Comparison of ENCODE assay signal across 9 mouse cellular contexts in the genomic region with DNA sequence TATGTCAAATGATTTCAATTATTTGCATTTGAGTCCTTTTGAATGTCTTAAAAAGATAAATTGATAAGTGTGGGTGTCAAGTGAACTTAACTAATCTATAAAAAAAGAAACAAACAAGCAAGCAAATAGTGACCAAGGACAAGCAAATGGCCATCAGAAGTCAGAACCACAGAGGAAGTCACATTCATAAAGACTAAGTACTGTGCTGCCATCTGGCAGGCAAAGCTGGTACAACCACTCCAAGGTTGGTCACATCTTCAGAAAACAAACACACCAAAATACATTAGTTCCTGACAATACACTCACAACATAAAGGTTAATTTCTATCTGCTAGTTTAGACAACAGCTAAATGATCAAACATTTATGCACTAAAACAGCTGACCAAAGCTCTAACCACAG. TPM values are rescaled to one million over a fixed set of nuclear protein-coding genes. Genes with fewer than 3 reads are reported as not detected.
DNase-seq lines count a peak whose midpoint lies in the region; ATAC-seq and TF ChIP-seq lines count a peak whose summit lies in the region.
"Had no signal": no experiment of that assay in that cellular context is flagged by ENCODE, and none has a peak within 500 bp of the region (broad histone marks: within the 10 kb centered on the region; RNA-seq: fewer than 3 reads in every experiment).

No protein-coding gene starts in this region.

- H3K9ac ChIP-seq in hindbrain, embryonic 11.5 days (ENCODE audit: low read depth, low read length) = no peak overlapping the region
- no peak overlapping the region for H3K9ac ChIP-seq in hindbrain, embryonic 13.5 days
- H3K9ac ChIP-seq in stomach, postnatal 0 days (ENCODE audit: low read length) = no peak overlapping the region
- H3K9ac ChIP-seq: heart, embryonic 13.5 days had no signal

- no peak for TF ChIP-seq EP300 in stomach, postnatal 0 days (optimal IDR thresholded peaks at IDR 0.05)

- H3K27ac ChIP-seq in hindbrain, embryonic 11.5 days (ENCODE audit: low read depth, low read length) = no peak overlapping the region
- H3K27ac ChIP-seq in hindbrain, embryonic 13.5 days = no peak overlapping the region
- H3K27ac ChIP-seq in left cerebral cortex, adult 2 months = no peak overlapping the region
- H3K27ac ChIP-seq in stomach, postnatal 0 days (replicated peaks) = no peak overlapping the region
- H3K27ac ChIP-seq: heart, embryonic 13.5 days had no signal

- H3K4me3 ChIP-seq in hindbrain, embryonic 11.5 days (ENCODE audit: low read depth, low read length) = no peak overlapping the region
- no peak overlapping the region for H3K4me3 ChIP-seq in hindbrain, embryonic 13.5 days
- H3K4me3 ChIP-seq in left cerebral cortex, adult 2 months = no peak overlapping the region
- no peak overlapping the region for H3K4me3 ChIP-seq in stomach, postnatal 0 days (ENCODE audit: low read depth, low read length)
- H3K4me3 ChIP-seq: heart, embryonic 13.5 days had no signal

- peak; percentile 71 for TF ChIP-seq CTCF in left cerebral cortex, adult 2 months (IDR thresholded peaks at IDR 0.05)
- TF ChIP-seq CTCF in stomach, postnatal 0 days (IDR thresholded peaks at IDR 0.05; ENCODE audit: low read depth) = peak; percentile 77

- no peak overlapping the region for H3K4me2 ChIP-seq in hindbrain, embryonic 11.5 days (replicated peaks; ENCODE audit: low read depth, low read length)
- H3K4me2 ChIP-seq in hindbrain, embryonic 13.5 days = no peak overlapping the region
- H3K4me2 ChIP-seq in stomach, postnatal 0 days (replicated peaks; ENCODE audit: low read depth) = no peak overlapping the region
- H3K4me2 ChIP-seq: heart, embryonic 13.5 days had no signal

- peak; percentile 16 for DNase-seq in hindbrain, embryonic 11.5 days (ENCODE audit: low spot score)
- DNase-seq in CD4-positive helper T cell, adult 2 months (ENCODE audit: low read depth, low spot score) = peak; percentile 11
- DNase-seq in brain, adult 2 months (ENCODE audit: low read depth, low spot score) = peak; percentile 81
- DNase-seq in frontal cortex, postnatal 36 days (ENCODE audit: low spot score in 2 of 2) = peak; percentile 6 to 58
- DNase-seq in left cerebral cortex, adult 2 months (ENCODE audit: extremely low spot score in 1 of 2, low spot score in 2 of 2) = peak; percentile 16 to 25
- DNase-seq in stomach, postnatal 0 days (ENCODE audit: low spot score) = peak; percentile 16
- DNase-seq in urinary bladder, postnatal 14 days (ENCODE audit: low spot score) = no peak

- no peaks in the 10 kb centered on the region for H3K27me3 ChIP-seq in hindbrain, embryonic 11.5 days (ENCODE audit: control insufficient read depth, insufficient read depth, low read length)
- H3K27me3 ChIP-seq in hindbrain, embryonic 13.5 days = no peaks in the 10 kb centered on the region
- no peaks in the 10 kb centered on the region for H3K27me3 ChIP-seq in stomach, postnatal 0 days (ENCODE audit: control insufficient read depth, insufficient read depth, low read length)
- H3K27me3 ChIP-seq: heart, embryonic 13.5 days had no signal

- intact Hi-C loops in left cerebral cortex, adult 2 months (cut with DNase I) = loop anchor here (1.0 to 10.0 kb wide), 2 partner anchors 219 to 318 kb away; no protein-coding TSS in a partner anchor

- no peaks in the 10 kb centered on the region for H3K36me3 ChIP-seq in hindbrain, embryonic 11.5 days (ENCODE audit: control insufficient read depth, insufficient read depth, low read length)
- no peaks in the 10 kb centered on the region for H3K36me3 ChIP-seq in hindbrain, embryonic 13.5 days
- H3K36me3 ChIP-seq in stomach, postnatal 0 days (ENCODE audit: control insufficient read depth, insufficient read depth, low read length) = no peaks in the 10 kb centered on the region

- no peaks in the 10 kb centered on the region for H3K4me1 ChIP-seq in hindbrain, embryonic 11.5 days (replicated peaks; ENCODE audit: control insufficient read depth, insufficient read depth, low read length)
- H3K4me1 ChIP-seq in hindbrain, embryonic 13.5 days (replicated peaks) = no peaks in the 10 kb centered on the region
- no peaks in the 10 kb centered on the region for H3K4me1 ChIP-seq in stomach, postnatal 0 days (replicated peaks; ENCODE audit: control insufficient read depth, insufficient read depth)
- H3K4me1 ChIP-seq: heart, embryonic 13.5 days had no signal

- no peaks in the 10 kb centered on the region for H3K9me3 ChIP-seq in hindbrain, embryonic 11.5 days (ENCODE audit: control insufficient read depth, low read length)
- no peaks in the 10 kb centered on the region for H3K9me3 ChIP-seq in hindbrain, embryonic 13.5 days
- H3K9me3 ChIP-seq in stomach, postnatal 0 days (ENCODE audit: control insufficient read depth, low read length) = no peaks in the 10 kb centered on the region
- H3K9me3 ChIP-seq: heart, embryonic 13.5 days had no signal

- ATAC-seq in hindbrain, embryonic 11.5 days (ENCODE audit: low FRiP score) = no peak
- no peak for ATAC-seq in hindbrain, embryonic 13.5 days (ENCODE audit: low FRiP score)
- ATAC-seq in stomach, postnatal 0 days (ENCODE audit: low FRiP score, low TSS enrichment) = no peak

RNA-seq across cellular contexts. Expression of a gene that starts 24.2 kb away (rescaled TPM):
- polyA plus RNA-seq in hindbrain, embryonic 11.5 days (2014; fragmentation: Nextera tagmentation; extraction: Ambion mirVana) = 21.0 and 23.8 TPM in 2 replicates
- 11.1 and 12.2 TPM in 2 replicates for polyA plus RNA-seq in hindbrain, embryonic 13.5 days (2015; fragmentation: Nextera tagmentation; extraction: Ambion mirVana)
- total RNA-seq in left cerebral cortex, adult 2 months (2021) = 10 to 100 TPM; 31.9 to 35.1 TPM
- polyA plus RNA-seq in stomach, postnatal 0 days (2015; fragmentation: Nextera tagmentation; extraction: Ambion mirVana) = 4.7 TPM in 2 replicates

RNA-seq across cellular contexts. Expression of a gene that starts 24.2 kb away (rescaled TPM):
- polyA plus RNA-seq in hindbrain, embryonic 11.5 days (2014; fragmentation: Nextera tagmentation; extraction: Ambion mirVana) = 87.3 and 90.4 TPM in 2 replicates
- polyA plus RNA-seq in hindbrain, embryonic 13.5 days (2015; fragmentation: Nextera tagmentation; extraction: Ambion mirVana) = 61.0 and 61.6 TPM in 2 replicates
- total RNA-seq in left cerebral cortex, adult 2 months (2021) = 1 to 10 TPM; 7.3 to 8.8 TPM
- polyA plus RNA-seq in stomach, postnatal 0 days (2015; fragmentation: Nextera tagmentation; extraction: Ambion mirVana) = 29.6 and 29.8 TPM in 2 replicates

RNA-seq across cellular contexts. Expression of a gene that starts 24.3 kb away (rescaled TPM):
- not detected in 2 replicates for polyA plus RNA-seq in hindbrain, embryonic 11.5 days (2014; fragmentation: Nextera tagmentation; extraction: Ambion mirVana)
- not detected in 2 replicates for polyA plus RNA-seq in hindbrain, embryonic 13.5 days (2015; fragmentation: Nextera tagmentation; extraction: Ambion mirVana)
- total RNA-seq in left cerebral cortex, adult 2 months (2021) = not detected
- 0.23 TPM in 1 of 2 replicates, not detected in the other for polyA plus RNA-seq in stomach, postnatal 0 days (2015; fragmentation: Nextera tagmentation; extraction: Ambion mirVana)
- polyA plus RNA-seq: heart, embryonic 13.5 days had no signal

RNA-seq across cellular contexts. Expression of a gene that starts 40.8 kb away (rescaled TPM):
- polyA plus RNA-seq in hindbrain, embryonic 11.5 days (2014; fragmentation: Nextera tagmentation; extraction: Ambion mirVana) = 29.4 and 29.9 TPM in 2 replicates
- polyA plus RNA-seq in hindbrain, embryonic 13.5 days (2015; fragmentation: Nextera tagmentation; extraction: Ambion mirVana) = 20.7 and 21.4 TPM in 2 replicates
- total RNA-seq in left cerebral cortex, adult 2 months (2021) = 10 to 100 TPM; 23.6 to 24.9 TPM
- 15.7 and 16.7 TPM in 2 replicates for polyA plus RNA-seq in stomach, postnatal 0 days (2015; fragmentation: Nextera tagmentation; extraction: Ambion mirVana)
